ENCODE assay signal across 7 mouse cellular contexts in genomic region chr9:56937223-56938160, GRCm38 (mm10). TPM values are rescaled to one million over a fixed set of nuclear protein-coding genes. Genes with fewer than 3 reads are reported as not detected.
DNase-seq lines count a peak whose midpoint lies in the region; ATAC-seq and TF ChIP-seq lines count a peak whose summit lies in the region.

Gene Imp3, plus strand, starts transcription at chr9:56937475.

- peak; percentile 86 for ATAC-seq in intestine, postnatal 0 days
- peak; percentile 95 for ATAC-seq in midbrain, embryonic 12.5 days (ENCODE audit: low FRiP score, low read depth)

- no peak for TF ChIP-seq POLR2A in small intestine, adult 2 months (IDR thresholded peaks at IDR 0.05; ENCODE audit: low read depth, low read length)

- peak within 1 kb of the TSS; percentile 85 for H3K4me2 ChIP-seq in intestine, postnatal 0 days (replicated peaks; ENCODE audit: low read depth)
- H3K4me2 ChIP-seq in midbrain, embryonic 12.5 days (replicated peaks): peak within 1 kb of the TSS; percentile 96

- H3K9ac ChIP-seq in intestine, postnatal 0 days (ENCODE audit: low read depth, low read length): peak within 1 kb of the TSS; percentile 60
- peak within 1 kb of the TSS; percentile 87 for H3K9ac ChIP-seq in midbrain, embryonic 12.5 days (replicated peaks)

- intact Hi-C loops in left cerebral cortex, postnatal 4 days (cut with DNase I): no loop called here

- 0 out of 2 replicates have a peak, but pooled peaks cover 10% of the 10 kb centered on the region for H3K36me3 ChIP-seq in embryonic facial prominence, embryonic 10.5 days (replicated peaks)
- H3K36me3 ChIP-seq in intestine, postnatal 0 days (ENCODE audit: control insufficient read depth, insufficient read depth): no peaks in the 10 kb centered on the region
- H3K36me3 ChIP-seq in midbrain, embryonic 12.5 days: no peaks in the 10 kb centered on the region
- 0 out of 2 replicates have a peak, but pooled peaks cover 4% of the 10 kb centered on the region for H3K36me3 ChIP-seq in small intestine, adult 2 months (ENCODE audit: control insufficient read depth, insufficient read depth, low read length)

- DNase-seq in adrenal gland, postnatal 10 days: peak; percentile 90
- DNase-seq in embryonic facial prominence, embryonic 10.5 days (ENCODE audit: low spot score): peak; percentile 87
- DNase-seq in gonadal fat pad, adult 2 months (ENCODE audit: low read depth): peak; percentile 88
- peak; percentile 87 for DNase-seq in left cerebral cortex, postnatal 4 days

- H3K4me1 ChIP-seq in embryonic facial prominence, embryonic 10.5 days: peaks cover 16% of the 10 kb centered on the region
- no peaks in the 10 kb centered on the region for H3K4me1 ChIP-seq in intestine, postnatal 0 days (replicated peaks; ENCODE audit: control insufficient read depth, insufficient read depth, low read length)
- H3K4me1 ChIP-seq in midbrain, embryonic 12.5 days: peaks cover 19% of the 10 kb centered on the region
- H3K4me1 ChIP-seq in small intestine, adult 2 months (ENCODE audit: control insufficient read depth, insufficient read depth, insufficient read length, low read length): peaks cover 4% of the 10 kb centered on the region; the same call in 1 of the 2 replicates

- peak within 1 kb of the TSS; percentile 87 for H3K27ac ChIP-seq in embryonic facial prominence, embryonic 10.5 days (replicated peaks)
- H3K27ac ChIP-seq in intestine, postnatal 0 days (ENCODE audit: low read depth, low read length): peak within 1 kb of the TSS; percentile 88
- peak within 1 kb of the TSS; percentile 79 for H3K27ac ChIP-seq in midbrain, embryonic 12.5 days (replicated peaks)
- peak within 1 kb of the TSS; percentile 90 for H3K27ac ChIP-seq in small intestine, adult 2 months (ENCODE audit: insufficient read depth, low read depth, low read length)

- peak within 1 kb of the TSS; percentile 91 for H3K4me3 ChIP-seq in embryonic facial prominence, embryonic 10.5 days
- H3K4me3 ChIP-seq in intestine, postnatal 0 days (ENCODE audit: low read depth, low read length): peak within 1 kb of the TSS; percentile 70
- peak within 1 kb of the TSS; percentile 91 for H3K4me3 ChIP-seq in midbrain, embryonic 12.5 days
- H3K4me3 ChIP-seq in small intestine, adult 2 months (ENCODE audit: low read depth, low read length): peak within 1 kb of the TSS; percentile 90

- no peaks in the 10 kb centered on the region for H3K27me3 ChIP-seq in embryonic facial prominence, embryonic 10.5 days (replicated peaks; ENCODE audit: low read depth, poor library complexity, severe bottlenecking)
- H3K27me3 ChIP-seq in intestine, postnatal 0 days (replicated peaks; ENCODE audit: control insufficient read depth, insufficient read depth, low read length): no peaks in the 10 kb centered on the region; the same call in 1 of the 2 replicates
- H3K27me3 ChIP-seq in midbrain, embryonic 12.5 days: no peaks in the 10 kb centered on the region
- no peaks in the 10 kb centered on the region for H3K27me3 ChIP-seq in small intestine, adult 2 months (ENCODE audit: control insufficient read depth, insufficient read depth, low read length)

- under 1% methylated on average over 73 of the region's 73 CpGs for WGBS in embryonic facial prominence, embryonic 10.5 days
- under 1% methylated on average over 73 of the region's 73 CpGs for WGBS in intestine, postnatal 0 days
- under 1% methylated on average over 73 of the region's 73 CpGs for WGBS in midbrain, embryonic 12.5 days
- under 1% methylated on average over 73 of the region's 73 CpGs for WGBS in small intestine, adult 2 months

- H3K9me3 ChIP-seq in embryonic facial prominence, embryonic 10.5 days: no peaks in the 10 kb centered on the region
- no peaks in the 10 kb centered on the region for H3K9me3 ChIP-seq in intestine, postnatal 0 days (ENCODE audit: control insufficient read depth)
- H3K9me3 ChIP-seq in midbrain, embryonic 12.5 days: no peaks in the 10 kb centered on the region

- peak; percentile 69 for TF ChIP-seq CTCF in intestine, postnatal 0 days (IDR thresholded peaks at IDR 0.05; ENCODE audit: low read depth)
- TF ChIP-seq CTCF in small intestine, adult 2 months (IDR thresholded peaks at IDR 0.05; ENCODE audit: extremely low read depth, insufficient read length, insufficient replicate concordance, low read depth, low read length): no peak

RNA-seq across cellular contexts. Expression of gene Imp3, which starts in this region (rescaled TPM):
- total RNA-seq in adrenal gland, postnatal 10 days (2021): 10 to 100 TPM; 84.4 to 87.6 TPM
- polyA plus RNA-seq in embryonic facial prominence, embryonic 10.5 days (2016; fragmentation: Nextera tagmentation; extraction: Ambion mirVana): 66.3 and 69.3 TPM in 2 replicates
- polyA plus RNA-seq in gonadal fat pad, adult 2 months (2012; rRNA removed): 160 and 184 TPM in 2 replicates
- polyA plus RNA-seq in intestine, postnatal 0 days (2015; fragmentation: Nextera tagmentation; extraction: Ambion mirVana): 58.4 and 59.8 TPM in 2 replicates
- 10 to 100 TPM; 52.1 to 53.0 TPM for total RNA-seq in left cerebral cortex, postnatal 4 days (2021)
- 62.9 and 64.9 TPM in 2 replicates for polyA plus RNA-seq in midbrain, embryonic 12.5 days (2016; fragmentation: Nextera tagmentation; extraction: Ambion mirVana)
- polyA plus RNA-seq in small intestine, adult 2 months (2012; rRNA removed): 144 and 233 TPM in 2 replicates

Comparison
In these comparisons a context has a peak if more than half of its experiments do, and no peak if none do; other contexts are left out.
1. Peak in every context shown above with its lines: DNase-seq, ATAC-seq, H3K4me3 ChIP-seq and H3K27ac ChIP-seq.